Mouse (Mus musculus) G1E (cell line): ENCODE data around the gene Gpc5.

ENCODE experiments used
- CTCF ChIP-seq: IDR thresholded peaks from 2 replicates; pipeline ENCODE4 v1.5.1; 2012; ENCODE audit warnings: low read depth, low read length, inconsistent platforms, mixed read lengths
- GATA1 ChIP-seq: IDR thresholded peaks from 2 replicates; pipeline ENCODE4 v1.6.1; 2012; ENCODE audit warnings: borderline replicate concordance, low read length, inconsistent platforms, mixed read lengths
- GATA2 ChIP-seq: IDR thresholded peaks from 2 replicates; pipeline ENCODE4 v1.6.1; 2012; ENCODE audit warnings: low read depth, low read length, inconsistent platforms, borderline replicate concordance
- POLR2AphosphoS5 ChIP-seq: IDR thresholded peaks from 2 replicates; pipeline ENCODE4 v1.6.1; 2012; ENCODE audit warnings: low read depth, low read length, inconsistent platforms; ENCODE audit not compliant: insufficient replicate concordance
- TAL1 ChIP-seq: conservative IDR thresholded peaks from 2 replicates; pipeline ENCODE4 v1.6.1; 2012; ENCODE audit warnings: low read depth, low read length, inconsistent platforms, mixed read lengths

- no peak for TF ChIP-seq CTCF
- no peak for TF ChIP-seq GATA1
- TF ChIP-seq TAL1: no peak
- no peak for TF ChIP-seq GATA2
- no peak for TF ChIP-seq POLR2AphosphoS5
Observed at GRCm38 (mm10) chr14:115078064-115078463, 14.0 kb upstream of the Gpc5 start.
